Mouse (Mus musculus): ENCODE measurements around the gene Lrrc27. TPM values are rescaled to one million over a fixed set of nuclear protein-coding genes. Genes with fewer than 3 reads are reported as not detected.

Lrrc27 gene
- total and polyA plus RNA-seq, 3 experiments = 0.21 TPM; not detected in 2

- peaks cover 0 to 2% of the 10 kb centered on the region in 2 experiments; a peak in 1 of 4 replicates for H3K4me1 ChIP-seq (ENCODE audit: control insufficient read depth in 1 of 2, insufficient read depth in 2 of 2)
Measured at GRCm38 (mm10) chr7:139180058-139180457, 32.7 kb upstream of the Lrrc27 start.

GRCm38 (mm10) chr7:139184396-139184795, 28.4 kb upstream of the Lrrc27 start:
- Histone ChIP-seq H3K27ac (ENCODE audit: insufficient read depth, low read depth) (no peak overlapping the region), H3K79me2 (replicated peaks; ENCODE audit: control insufficient read depth, extremely low read depth, insufficient read depth, poor library complexity, severe bottlenecking) (no peaks in the 10 kb centered on the region), H3K9ac (ENCODE audit: insufficient read depth, low read depth) (no peak overlapping the region), H3K27me3 (replicated peaks) (peaks cover 59% of the 10 kb centered on the region), H3K4me3 (replicated peaks in 1 of 3; ENCODE audit: low read depth in 2 of 3, low read length in 2 of 3, poor library complexity in 1 of 3) (no peak overlapping the region), H3K36me3 (replicated peaks in 1 of 2; ENCODE audit: control insufficient read depth in 1 of 2, insufficient read depth in 1 of 2, low read length in 1 of 2) (no peaks in the 10 kb centered on the region), H3K4me2 (ENCODE audit: insufficient read depth, low read depth, poor library complexity, severe bottlenecking) (no peak overlapping the region), H3K9me3 (replicated peaks; ENCODE audit: low read length) (peaks cover 9% of the 10 kb centered on the region), H3K4me1 (ENCODE audit: control insufficient read depth in 1 of 2, insufficient read depth in 2 of 2) (peaks cover 0 to 2% of the 10 kb centered on the region in 2 experiments; a peak in 2 of 4 replicates)
- no peak for TF ChIP-seq ETS1 (conservative IDR thresholded peaks at IDR 0.05; ENCODE audit: low read depth, low read length)
- no peak for TF ChIP-seq ZKSCAN1 (IDR thresholded peaks at IDR 0.05; ENCODE audit: borderline replicate concordance, low read depth, low read length)
- TF ChIP-seq JUN (IDR thresholded peaks at IDR 0.05; ENCODE audit: insufficient read depth, low read depth, low read length) = no peak
- no peak for TF ChIP-seq JUND (conservative IDR thresholded peaks at IDR 0.05; ENCODE audit: low read depth, low read length)
- no peak for TF ChIP-seq SIN3A (IDR thresholded peaks at IDR 0.05; ENCODE audit: low read length)
- TF ChIP-seq IRF4 (IDR thresholded peaks at IDR 0.05; ENCODE audit: low read depth, low read length) = no peak
- TF ChIP-seq ELF1 (IDR thresholded peaks at IDR 0.05; ENCODE audit: low read depth, low read length) = no peak
- no peak for TF ChIP-seq ZC3H11A (IDR thresholded peaks at IDR 0.05; ENCODE audit: low read depth, low read length)
- TF ChIP-seq CTCF (conservative IDR thresholded peaks at IDR 0.05 in 1 of 2, IDR thresholded peaks at IDR 0.05 in 1 of 2; ENCODE audit: low read depth in 2 of 2, low read length in 2 of 2) = no peak
- TF ChIP-seq POLR2A (IDR thresholded peaks at IDR 0.05; ENCODE audit: low read depth, low read length) = no peak
- no peak for TF ChIP-seq ZMIZ1 (IDR thresholded peaks at IDR 0.05; ENCODE audit: low read depth, low read length)
- TF ChIP-seq ZNF384 (IDR thresholded peaks at IDR 0.05; ENCODE audit: low read depth, low read length) = no peak
- TF ChIP-seq TBP (conservative IDR thresholded peaks at IDR 0.05; ENCODE audit: low read depth, low read length) = no peak
- no peak for TF ChIP-seq MXI1 (IDR thresholded peaks at IDR 0.05; ENCODE audit: low read depth, low read length)
- in situ Hi-C loops (cut with MboI; ENCODE audit: low pct_ligation_motif_present, low pct_unique_long_range_greater_than_20kb, low sequenced_read_pairs) = no loop called here
- dilution Hi-C loops (cut with MboI; ENCODE audit: extremely low pct_ligation_motif_present, extremely low pct_unique_long_range_greater_than_20kb, low sequenced_read_pairs) = no loop called here
- no peak for DNase-seq (ENCODE audit: extremely low read depth)

More at GRCm38 (mm10) chr7:139180058-139180457, 32.7 kb upstream of the Lrrc27 start:
- H3K4me3 ChIP-seq (replicated peaks in 1 of 3; ENCODE audit: low read depth in 2 of 3, low read length in 2 of 3, poor library complexity in 1 of 3) = no peak overlapping the region
- H3K27ac ChIP-seq (ENCODE audit: insufficient read depth, low read depth) = no peak overlapping the region
- no peaks in the 10 kb centered on the region for H3K36me3 ChIP-seq (replicated peaks in 1 of 2; ENCODE audit: control insufficient read depth in 1 of 2, insufficient read depth in 1 of 2, low read length in 1 of 2)
- H3K27me3 ChIP-seq (replicated peaks) = peaks cover 80% of the 10 kb centered on the region
- H3K4me2 ChIP-seq (ENCODE audit: insufficient read depth, low read depth, poor library complexity, severe bottlenecking) = no peak overlapping the region
- no peaks in the 10 kb centered on the region for H3K79me2 ChIP-seq (replicated peaks; ENCODE audit: control insufficient read depth, extremely low read depth, insufficient read depth, poor library complexity, severe bottlenecking)
- no peak for TF ChIP-seq MYC (IDR thresholded peaks at IDR 0.05; ENCODE audit: low read depth, low read length)
- TF ChIP-seq MAFK (IDR thresholded peaks at IDR 0.05; ENCODE audit: insufficient replicate concordance, low read length) = no peak
- TF ChIP-seq SMC3 (IDR thresholded peaks at IDR 0.05; ENCODE audit: low read depth, low read length) = no peak
- no peak for TF ChIP-seq ZC3H11A (IDR thresholded peaks at IDR 0.05; ENCODE audit: low read depth, low read length)
- no peak for TF ChIP-seq USF2 (conservative IDR thresholded peaks at IDR 0.05; ENCODE audit: low read depth, low read length)
- no peak for TF ChIP-seq NRF1 (IDR thresholded peaks at IDR 0.05; ENCODE audit: low read depth, low read length)
- TF ChIP-seq TBP (conservative IDR thresholded peaks at IDR 0.05; ENCODE audit: low read depth, low read length) = no peak
- TF ChIP-seq CTCF (conservative IDR thresholded peaks at IDR 0.05 in 1 of 2, IDR thresholded peaks at IDR 0.05 in 1 of 2; ENCODE audit: low read depth in 2 of 2, low read length in 2 of 2) = no peak
- TF ChIP-seq UBTF (IDR thresholded peaks at IDR 0.05; ENCODE audit: low read depth, low read length) = no peak
- no peak for TF ChIP-seq JUN (IDR thresholded peaks at IDR 0.05; ENCODE audit: insufficient read depth, low read depth, low read length)
- no peak for TF ChIP-seq USF1 (IDR thresholded peaks at IDR 0.05; ENCODE audit: low read depth, low read length)
- no peak for TF ChIP-seq TCF12 (IDR thresholded peaks at IDR 0.05; ENCODE audit: low read depth, low read length)
- H3K9ac ChIP-seq (ENCODE audit: insufficient read depth, low read depth) = no peak overlapping the region
- no peak for DNase-seq (ENCODE audit: extremely low read depth)
- H3K9me3 ChIP-seq (replicated peaks; ENCODE audit: low read length) = peaks cover 3% of the 10 kb centered on the region
- in situ Hi-C loops (cut with MboI; ENCODE audit: low pct_ligation_motif_present, low pct_unique_long_range_greater_than_20kb, low sequenced_read_pairs) = no loop called here
- dilution Hi-C loops (cut with MboI; ENCODE audit: extremely low pct_ligation_motif_present, extremely low pct_unique_long_range_greater_than_20kb, low sequenced_read_pairs) = no loop called here

All from CH12.LX (cell line).